Mouse (Mus musculus) bone marrow macrophage, adult 2 months (primary cell): Measurements from ENCODE around the gene Crim1. TPM values are rescaled to one million over a fixed set of nuclear protein-coding genes. Genes with fewer than 3 reads are reported as not detected.

Experiments
- H3K27ac ChIP-seq: 2 replicates; pipeline ENCODE4 v1.5.1; 2012; ENCODE audit warnings: low read depth, low read length; ENCODE audit not compliant: insufficient read depth
- H3K4me1 ChIP-seq: 2 replicates; pipeline ENCODE4 v1.6.1; 2012; ENCODE audit warnings: low read length; ENCODE audit not compliant: control insufficient read depth, insufficient read depth
- H3K4me3 ChIP-seq: 2 replicates; pipeline ENCODE4 v1.5.1; 2012; ENCODE audit warnings: mild to moderate bottlenecking, low read length, moderate library complexity; ENCODE audit not compliant: insufficient read depth
- CTCF ChIP-seq: IDR thresholded peaks from 2 replicates; pipeline ENCODE4 v1.5.1; 2012; ENCODE audit warnings: low read depth, mild to moderate bottlenecking, low read length, moderate library complexity
- POLR2A ChIP-seq: IDR thresholded peaks from 2 replicates; pipeline ENCODE4 v1.6.1; 2012; ENCODE audit warnings: mild to moderate bottlenecking, low read depth, low read length, borderline replicate concordance
- polyA plus RNA-seq: library from polyadenylated mRNA; stranded (reverse); fragments of >200 nt; gene quantifications from 2 replicates; pipeline ENCODE4 v1.2.4, GENCODE M21; 2012; ENCODE audit not compliant: missing spikeins, insufficient read depth, insufficient read length

Gene Crim1
- polyA plus RNA-seq, 1 experiment, result 2.4 TPM

GRCm38 (mm10) chr17:78207246-78207645, 7.2 kb downstream of the Crim1 start:
- Histone ChIP-seq H3K4me3 (no peak overlapping the region), H3K27ac (no peak overlapping the region), H3K4me1 (no peaks in the 10 kb centered on the region)
- no peak for TF ChIP-seq POLR2A
- no peak for TF ChIP-seq CTCF

GRCm38 (mm10) chr17:78208805-78209204, 8.8 kb downstream of the Crim1 start:
- Histone ChIP-seq H3K4me1 (no peaks in the 10 kb centered on the region), H3K27ac (no peak overlapping the region), H3K4me3 (no peak overlapping the region)
- TF ChIP-seq CTCF (no peak), POLR2A (no peak)

GRCm38 (mm10) chr17:78209646-78210045, 9.6 kb downstream of the Crim1 start:
- H3K4me3 ChIP-seq, result no peak overlapping the region
- no peaks in the 10 kb centered on the region for H3K4me1 ChIP-seq
- TF ChIP-seq POLR2A (no peak), CTCF (no peak)
- no peak overlapping the region for H3K27ac ChIP-seq

- Histone ChIP-seq H3K4me1 (no peaks in the 10 kb centered on the region), H3K27ac (no peak overlapping the region), H3K4me3 (no peak overlapping the region)
- TF ChIP-seq POLR2A, result no peak
- TF ChIP-seq CTCF, result no peak
Observed at GRCm38 (mm10) chr17:78211881-78212280, 11.8 kb downstream of the Crim1 start.

GRCm38 (mm10) chr17:78213128-78213527, 13.1 kb downstream of the Crim1 start:
- no peak overlapping the region for H3K27ac ChIP-seq
- TF ChIP-seq CTCF, result no peak
- no peaks in the 10 kb centered on the region for H3K4me1 ChIP-seq
- no peak overlapping the region for H3K4me3 ChIP-seq

- Histone ChIP-seq H3K4me3 (no peak overlapping the region), H3K27ac (no peak overlapping the region), H3K4me1 (no peaks in the 10 kb centered on the region)
- TF ChIP-seq POLR2A (no peak), CTCF (no peak)
Observed at GRCm38 (mm10) chr17:78216526-78216925, 16.5 kb downstream of the Crim1 start.

- TF ChIP-seq CTCF (no peak), POLR2A (no peak)
- no peak overlapping the region for H3K4me3 ChIP-seq
- no peak overlapping the region for H3K27ac ChIP-seq
- no peaks in the 10 kb centered on the region for H3K4me1 ChIP-seq
Observed at GRCm38 (mm10) chr17:78217406-78217805, 17.4 kb downstream of the Crim1 start.

- TF ChIP-seq POLR2A (no peak), CTCF (no peak)
- Histone ChIP-seq H3K27ac (no peak overlapping the region), H3K4me1 (no peaks in the 10 kb centered on the region), H3K4me3 (no peak overlapping the region)
Observed at GRCm38 (mm10) chr17:78218506-78219232, 18.6 kb downstream of the Crim1 start.

- Histone ChIP-seq H3K4me3 (no peak overlapping the region), H3K4me1 (no peaks in the 10 kb centered on the region), H3K27ac (no peak overlapping the region)
- TF ChIP-seq CTCF, result no peak
- no peak for TF ChIP-seq POLR2A
Observed at GRCm38 (mm10) chr17:78221007-78221642, 21.1 kb downstream of the Crim1 start.

- Histone ChIP-seq H3K27ac (no peak overlapping the region), H3K4me3 (no peak overlapping the region), H3K4me1 (no peaks in the 10 kb centered on the region)
- TF ChIP-seq POLR2A, result no peak
- no peak for TF ChIP-seq CTCF
Observed at GRCm38 (mm10) chr17:78221860-78222259, 21.8 kb downstream of the Crim1 start.
